ENCODE assay signal across 24 mouse cellular contexts in genomic region chr12:112082241-112082640, GRCm38 (mm10). TPM values are rescaled to one million over a fixed set of nuclear protein-coding genes. Genes with fewer than 3 reads are reported as not detected.
"Had no signal": no experiment of that assay in that cellular context is flagged by ENCODE, and none has a peak within 500 bp of the region (broad histone marks: within the 10 kb centered on the region; RNA-seq: fewer than 3 reads in every experiment).

No protein-coding gene starts in this region.

- H3K4me1 ChIP-seq: hindbrain, embryonic 15.5 days; liver, embryonic 13.5 days; liver, embryonic 15.5 days had no signal

- DNase-seq: gastrocnemius, adult 2 months; gastrocnemius, postnatal 10 days; gastrocnemius, postnatal 25 days; heart, adult 2 months; heart, postnatal 14 days; heart, postnatal 36 days; kidney, adult 18-20 months; kidney, postnatal 10 days; kidney, postnatal 25 days; kidney, postnatal 4 days; layer of hippocampus, postnatal 36 days; left cerebral cortex, postnatal 4 days; liver, embryonic 13.5 days had no signal

- H3K27ac ChIP-seq: gastrocnemius, adult 2 months; heart, adult 2 months; heart, embryonic 13.5 days; heart, embryonic 15.5 days; hindbrain, embryonic 13.5 days; hindbrain, embryonic 15.5 days; hindbrain, postnatal 0 days; layer of hippocampus, adult 2 months; limb, embryonic 13.5 days; limb, embryonic 15.5 days; liver, embryonic 13.5 days; liver, embryonic 15.5 days had no signal

- H3K9ac ChIP-seq: heart, embryonic 13.5 days; heart, embryonic 15.5 days; hindbrain, embryonic 13.5 days; hindbrain, embryonic 15.5 days; limb, embryonic 13.5 days; limb, embryonic 15.5 days; liver, embryonic 13.5 days; liver, embryonic 15.5 days had no signal

- H3K9me3 ChIP-seq: heart, embryonic 13.5 days; heart, embryonic 15.5 days; hindbrain, embryonic 13.5 days; hindbrain, embryonic 15.5 days; limb, embryonic 13.5 days; limb, embryonic 15.5 days; liver, embryonic 13.5 days; liver, embryonic 15.5 days had no signal

- ATAC-seq: hindbrain, postnatal 0 days had no signal

- H3K4me2 ChIP-seq: heart, embryonic 11.5 days; heart, embryonic 13.5 days; heart, embryonic 15.5 days; hindbrain, embryonic 13.5 days; hindbrain, embryonic 15.5 days; limb, embryonic 13.5 days; limb, embryonic 15.5 days; liver, embryonic 13.5 days; liver, embryonic 15.5 days had no signal

- H3K36me3 ChIP-seq: heart, embryonic 13.5 days; heart, embryonic 15.5 days; hindbrain, embryonic 13.5 days; hindbrain, embryonic 15.5 days; limb, embryonic 13.5 days; limb, embryonic 15.5 days; liver, embryonic 13.5 days; liver, embryonic 15.5 days had no signal

- H3K4me3 ChIP-seq: gastrocnemius, adult 2 months; heart, adult 2 months; heart, embryonic 13.5 days; heart, embryonic 15.5 days; hindbrain, embryonic 13.5 days; hindbrain, embryonic 15.5 days; layer of hippocampus, adult 2 months; limb, embryonic 13.5 days; limb, embryonic 15.5 days; liver, embryonic 13.5 days; liver, embryonic 15.5 days had no signal

- H3K27me3 ChIP-seq: hindbrain, embryonic 15.5 days; limb, embryonic 13.5 days; limb, embryonic 15.5 days; liver, embryonic 13.5 days; liver, embryonic 15.5 days had no signal

RNA-seq across cellular contexts. Expression of gene Aspg, which starts 24.2 kb away (rescaled TPM):
- total RNA-seq: gastrocnemius, adult 2 months; gastrocnemius, postnatal 25 days; hematopoietic stem cell, adult 5-6 weeks had no signal
